Mouse (Mus musculus) CD8-positive naive resting alpha-beta T cell, adult 2 months (primary cell): ENCODE measurements around the gene Lipn.

ENCODE experiments used
- DNase-seq, 2 experiments: peaks; one replicate each; pipeline ENCODE4 v3.0.0; 2022; ENCODE audit warnings: low read depth in 2 of 2, low spot score in 2 of 2

Gene Lipn

DNA sequence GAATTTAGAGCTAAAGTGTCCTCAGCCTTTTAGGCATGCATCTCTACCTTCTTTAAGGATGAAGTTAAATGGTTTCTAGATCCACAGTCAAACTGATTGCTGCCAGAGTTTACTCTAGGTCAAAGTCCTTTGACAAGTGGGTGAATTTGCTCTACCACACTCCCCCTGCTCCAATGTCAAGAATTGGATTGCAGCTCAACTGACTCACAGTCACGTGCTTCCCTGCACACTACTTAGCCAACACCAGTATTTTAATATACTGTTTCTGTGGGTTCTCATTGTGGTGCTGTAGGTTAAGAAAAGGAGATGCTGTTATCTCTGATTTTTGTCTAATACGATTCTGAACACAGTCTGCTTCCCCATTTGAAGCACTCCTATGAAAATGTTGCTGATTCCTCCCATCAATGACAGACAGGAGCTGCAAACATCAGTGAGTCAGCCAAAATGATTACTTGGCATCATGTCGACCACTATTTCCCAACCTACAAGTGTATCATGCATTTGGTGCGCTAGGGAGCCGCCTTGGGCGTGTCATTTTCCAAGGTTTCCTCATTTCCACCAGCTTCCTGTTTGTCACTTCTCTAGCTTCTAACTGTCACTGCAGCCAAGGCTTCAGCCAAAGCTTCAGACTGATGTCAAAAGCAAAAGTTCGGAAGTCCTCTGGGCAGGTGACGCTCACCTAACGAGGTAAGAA is at the start of gene Lipn:
Gene Lipn (plus strand): TSS at position 580 of the 694 bp plus-strand sequence.
- no peak for DNase-seq

GRCm38 (mm10) chr19:34021440-34022172 is 45.6 kb upstream of the Lipn start:
- no peak for DNase-seq

GRCm38 (mm10) chr19:34022759-34023158 is 44.4 kb upstream of the Lipn start:
- no peak for DNase-seq

DNA sequence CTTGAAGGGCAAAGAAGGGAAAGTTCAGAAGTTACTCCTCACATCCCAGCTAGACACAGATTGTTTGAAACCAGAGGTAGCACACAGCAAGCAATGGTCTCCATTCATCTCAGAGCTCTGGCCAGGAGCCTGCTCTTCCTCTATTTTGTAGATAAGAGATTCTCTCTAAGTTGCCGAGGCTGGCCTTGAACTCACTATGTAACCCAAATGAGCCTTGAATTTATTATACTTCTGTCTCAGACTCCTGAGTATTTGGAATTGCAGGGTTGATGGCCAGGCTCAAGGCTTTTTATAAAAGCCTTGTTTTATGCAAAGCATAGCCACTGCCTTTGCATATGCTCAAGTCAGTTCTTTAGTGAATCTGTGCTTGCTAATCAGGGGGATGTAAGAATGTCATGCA is 27.4 kb upstream of the Lipn start:
- DNase-seq = no peak

GRCm38 (mm10) chr19:34043008-34043407 is 24.1 kb upstream of the Lipn start:
- no peak for DNase-seq

DNA sequence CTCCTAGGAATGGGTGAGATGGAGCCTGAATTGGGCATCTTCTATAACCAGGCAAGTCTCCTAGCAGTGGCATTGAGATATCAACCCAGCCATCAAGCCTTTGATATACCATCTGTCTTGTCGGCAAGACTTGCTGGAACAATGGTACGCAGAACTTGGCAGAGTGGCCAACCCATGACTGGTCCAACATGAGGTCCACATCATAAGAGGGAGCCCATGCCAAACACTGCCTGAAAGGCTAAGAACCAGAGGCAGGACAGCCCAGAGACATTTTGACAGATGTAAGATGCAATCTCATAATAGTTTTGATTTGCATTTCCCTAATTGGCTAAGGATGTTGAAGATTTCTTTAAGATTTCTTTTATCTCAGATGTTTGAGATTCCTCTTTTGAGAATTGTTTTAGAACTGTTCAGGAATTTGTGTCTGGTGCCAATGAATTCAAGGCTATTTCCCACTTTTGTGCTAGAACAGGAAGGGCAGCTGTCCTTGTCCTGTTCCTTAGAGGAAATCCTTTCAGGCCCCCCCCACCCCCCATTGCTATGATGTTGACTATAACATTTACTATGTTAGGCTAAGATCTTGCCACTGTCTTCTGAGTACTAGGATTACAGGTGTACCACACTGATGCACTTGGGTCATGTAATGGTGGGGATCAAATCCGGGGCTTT is 17.7 kb upstream of the Lipn start:
- DNase-seq = no peak

DNA sequence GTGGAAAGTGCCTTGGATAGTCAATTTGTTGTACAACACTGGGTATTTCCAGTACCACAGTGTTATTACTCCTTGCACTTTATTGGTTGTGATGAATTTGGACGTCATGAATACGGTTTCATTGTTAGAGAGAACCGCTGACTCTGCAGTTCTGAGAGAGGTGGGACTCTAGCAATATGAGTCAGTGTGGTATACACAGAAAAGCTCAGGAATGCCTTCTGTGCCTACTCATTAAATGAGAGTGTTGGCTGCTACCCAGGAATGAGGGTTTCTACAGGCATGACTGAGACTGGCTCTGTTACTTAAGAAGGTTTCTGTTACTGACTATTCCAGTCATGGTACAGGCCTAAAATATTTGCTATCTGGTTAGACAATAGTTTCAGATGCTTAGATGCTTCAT is 15.7 kb upstream of the Lipn start:
- no peak for DNase-seq

DNA sequence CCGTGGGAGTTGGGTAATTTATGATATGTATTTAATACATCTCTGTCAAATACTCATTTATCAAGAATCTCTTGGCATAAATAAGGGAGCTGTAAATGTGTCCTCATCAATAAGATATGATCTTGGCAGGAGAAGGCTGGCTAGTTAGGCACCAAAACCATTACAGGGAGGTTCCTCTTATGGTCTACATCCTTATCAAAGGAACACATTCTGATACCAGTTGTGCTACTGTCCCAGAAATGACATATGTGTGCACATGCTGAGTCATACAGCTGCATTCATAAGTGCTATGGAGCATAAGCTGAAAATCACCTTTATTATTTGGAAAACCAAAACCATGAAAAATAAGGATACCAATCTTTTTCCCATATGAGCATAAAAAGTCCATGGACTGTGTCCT is 3.6 kb upstream of the Lipn start:
- no peak for DNase-seq

DNA sequence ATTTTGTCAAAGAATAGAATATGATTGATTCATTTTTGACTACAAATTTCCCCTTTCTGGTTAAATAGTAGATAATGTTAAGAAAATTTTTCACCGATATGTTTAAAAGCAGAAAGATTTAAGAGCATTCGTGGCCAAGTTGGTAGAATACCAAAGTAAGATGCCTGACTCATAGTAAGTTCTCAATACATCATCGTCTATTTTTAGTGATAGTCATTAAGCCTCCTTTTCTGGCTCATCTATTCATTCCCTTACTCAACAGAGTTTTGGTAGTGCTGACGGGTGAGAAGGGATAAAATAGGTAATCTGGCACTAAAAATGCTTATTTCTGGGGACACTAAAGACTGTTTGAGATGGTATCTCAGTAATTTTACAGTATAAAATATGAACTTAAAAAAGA is 3.1 kb upstream of the Lipn start:
- DNase-seq = no peak

DNA sequence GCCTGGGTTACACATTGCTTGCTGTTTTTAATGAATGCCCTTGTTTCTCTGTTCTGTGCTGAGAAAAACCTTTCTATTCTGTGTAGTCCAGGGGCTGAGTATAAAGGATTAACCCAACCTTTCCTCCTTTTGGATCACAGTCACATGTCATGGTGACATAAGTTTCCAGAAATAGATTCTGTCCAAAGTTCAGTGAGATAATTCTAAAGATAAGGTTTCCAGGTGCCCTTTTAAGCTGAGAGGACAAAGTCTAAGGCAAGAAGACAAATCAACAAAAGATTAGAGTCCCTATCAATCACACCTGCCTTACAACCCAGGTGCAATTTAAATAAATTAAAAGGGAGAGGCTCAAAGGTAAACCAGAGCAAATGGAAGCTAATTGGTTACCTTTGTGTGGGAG is 7.1 kb downstream of the Lipn start:
- DNase-seq = no peak

DNA sequence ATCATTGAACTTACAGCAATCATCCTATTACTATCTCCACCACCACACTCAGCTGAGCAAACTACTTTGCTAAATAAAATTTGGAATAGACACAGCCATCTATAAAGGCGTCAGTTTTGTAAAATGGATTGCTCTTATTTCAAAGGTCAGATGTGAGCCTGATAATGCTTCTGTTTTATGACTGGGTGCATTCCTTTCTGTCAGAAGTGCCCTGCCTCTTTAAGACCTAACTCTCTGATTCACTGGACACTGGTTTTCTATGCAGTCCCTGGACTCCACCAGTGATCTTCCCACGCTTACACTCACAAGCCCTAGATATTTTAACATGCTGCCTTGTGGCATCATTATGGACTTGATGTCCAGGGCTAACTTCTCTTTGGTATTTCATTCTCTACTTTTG is 11.0 kb downstream of the Lipn start:
- no peak for DNase-seq

DNA sequence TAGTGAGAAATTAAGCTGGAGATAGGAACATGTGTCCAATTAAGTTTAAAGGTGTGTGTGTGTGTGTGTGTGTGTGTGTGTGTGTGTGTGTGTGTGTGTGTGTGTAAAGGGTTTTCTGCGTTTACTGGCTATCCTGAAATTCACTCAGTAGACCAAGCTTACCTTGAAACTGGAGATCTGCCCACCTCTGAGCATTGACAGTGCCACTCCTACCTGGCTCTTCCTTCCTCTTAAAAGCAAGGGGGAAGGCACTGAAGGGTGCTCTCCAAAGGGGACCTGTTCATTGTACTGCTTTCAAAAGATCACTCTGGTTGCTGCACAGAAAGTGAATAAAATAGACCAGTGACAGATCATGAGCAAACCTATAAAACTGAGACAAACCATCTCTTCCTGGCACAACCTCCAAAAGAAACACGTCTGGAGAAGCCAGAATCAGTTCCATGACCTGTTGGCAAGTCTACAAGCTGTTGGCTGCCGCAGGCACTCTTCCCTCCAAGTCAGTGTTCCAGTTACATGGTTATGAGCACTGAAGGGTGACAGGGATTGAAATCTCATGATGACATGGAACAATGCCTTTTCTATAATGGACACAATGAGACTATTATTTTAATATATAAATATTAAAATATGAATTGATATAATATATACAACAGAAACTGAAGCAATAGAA is 22.0 kb downstream of the Lipn start:
- DNase-seq = no peak

- no peak for DNase-seq
These were observed 28.2 kb downstream of the Lipn start for GRCm38 (mm10) chr19:34095381-34095780.

DNA sequence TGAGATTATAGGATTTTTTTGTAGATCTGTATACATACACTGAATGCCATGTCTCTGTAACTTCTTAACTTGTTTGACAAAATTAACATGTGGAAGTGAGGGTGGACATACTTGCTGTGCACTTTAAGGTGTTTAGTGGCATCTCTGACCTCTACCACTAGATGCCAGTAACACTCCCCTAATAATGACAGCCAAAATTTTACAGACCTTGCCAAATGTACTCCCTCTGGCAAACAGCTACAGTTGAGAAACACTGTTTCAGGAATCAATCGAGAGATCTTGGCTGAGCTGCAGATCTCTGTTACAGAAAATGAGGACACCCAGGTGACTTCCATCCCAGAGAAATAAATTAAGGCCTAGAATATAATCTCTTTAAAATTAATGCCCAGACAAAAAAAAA is 29.1 kb downstream of the Lipn start:
- no peak for DNase-seq

DNA sequence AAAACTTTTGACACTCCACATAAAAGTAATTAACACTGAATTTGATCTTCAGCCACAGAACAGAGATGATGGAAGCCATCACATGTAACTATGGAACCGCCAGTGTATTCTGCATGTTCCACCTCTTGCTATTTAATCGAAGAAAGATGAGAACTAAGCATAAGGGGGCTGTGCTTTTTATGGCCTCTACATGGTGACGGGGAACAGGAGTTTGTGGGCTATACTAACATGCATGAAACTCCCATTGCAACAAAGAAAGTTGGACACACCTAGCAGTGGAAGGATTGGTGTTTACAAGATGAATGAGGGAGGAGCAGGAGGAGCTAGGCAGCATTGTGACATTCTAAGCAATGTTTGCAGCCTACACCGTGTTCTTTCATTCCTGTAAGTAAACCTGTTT is 33.5 kb downstream of the Lipn start, which contains the start of gene Lipm:
Gene Lipm (plus strand): TSS at position 301 of the 400 bp plus-strand sequence.
- no peak for DNase-seq

DNA sequence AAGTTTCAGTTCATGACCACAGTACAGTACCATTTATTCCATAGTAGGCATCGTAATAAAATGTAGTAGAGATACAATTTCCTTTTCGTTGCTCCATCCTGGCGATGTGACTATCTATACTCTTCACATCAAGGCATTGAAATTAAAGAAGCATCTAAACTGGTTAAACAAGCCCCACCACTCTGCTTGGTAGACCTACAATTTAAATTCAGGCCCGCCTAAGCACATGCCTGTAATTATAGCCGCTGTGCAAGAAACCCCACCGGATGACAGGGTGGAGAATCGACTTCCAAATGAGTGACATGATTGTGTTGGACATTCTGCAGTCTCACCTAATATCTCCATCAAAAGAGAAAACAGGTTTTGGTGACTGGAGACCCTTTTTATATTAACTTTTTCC is 34.7 kb downstream of the Lipn start:
- no peak for DNase-seq

GRCm38 (mm10) chr19:34104841-34105240 is 37.7 kb downstream of the Lipn start:
- DNase-seq = no peak

- no peak for DNase-seq
These were observed 51.9 kb downstream of the Lipn start for GRCm38 (mm10) chr19:34119102-34119501.

DNA sequence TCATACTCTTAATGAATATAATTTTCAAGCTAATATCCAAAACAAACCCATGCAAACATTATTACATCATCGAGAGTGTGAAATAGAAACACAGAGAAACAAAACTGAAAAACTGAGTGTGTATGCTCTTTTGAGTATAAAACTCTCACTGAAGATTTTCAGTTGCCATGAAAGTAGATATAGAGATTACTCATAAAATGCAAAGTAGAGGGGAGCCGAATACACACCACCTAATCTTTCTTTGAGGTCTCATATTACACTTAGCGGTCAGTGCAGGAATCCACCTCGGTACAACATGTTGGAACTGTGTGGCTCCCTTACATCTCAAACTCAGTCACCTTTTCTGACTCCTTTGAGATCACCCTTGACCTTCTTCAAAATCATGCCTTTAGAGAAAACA is 52.5 kb downstream of the Lipn start:
- DNase-seq = no peak

DNA sequence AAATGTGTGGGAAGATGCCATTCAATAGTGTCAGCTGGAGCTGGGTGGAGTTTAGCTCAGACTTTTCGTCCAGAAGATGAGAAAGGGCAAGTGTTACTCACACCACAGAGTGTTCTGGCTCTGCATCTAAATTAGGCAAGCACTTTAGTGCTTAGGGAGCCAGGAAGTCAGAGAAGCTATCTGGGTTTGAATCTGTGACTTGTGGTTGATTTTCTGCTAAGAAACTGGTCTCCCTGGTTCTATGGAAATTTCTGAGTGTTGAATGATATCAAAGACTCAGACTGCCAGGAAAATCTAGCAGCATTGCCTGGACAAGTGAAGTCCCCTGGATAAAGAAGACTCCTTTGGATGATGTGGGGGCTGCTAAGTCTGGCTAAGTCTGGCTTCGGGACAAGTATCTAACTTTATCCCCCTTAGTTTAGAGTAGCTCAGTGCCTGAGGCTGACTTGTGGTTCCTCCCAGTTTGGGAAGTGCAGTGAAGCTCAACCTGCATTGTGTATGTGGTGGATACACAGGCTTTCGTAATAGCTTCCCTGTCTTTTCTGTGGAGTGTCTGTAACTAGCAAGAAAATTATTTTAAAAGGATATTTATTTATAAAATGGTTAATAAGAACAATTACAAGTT is 53.1 kb downstream of the Lipn start:
- no peak for DNase-seq
